Mouse (Mus musculus): ENCODE results near the gene Vmn1r185. TPM values are rescaled to one million over a fixed set of nuclear protein-coding genes. Genes with fewer than 3 reads are reported as not detected.
"Not testable (repeated sequence)": the region's sequence is repeated elsewhere in the genome, so short reads cannot be mapped to it uniquely, and the experiment has no call there.

Gene Vmn1r185
- not detected in 2 replicates for polyA plus RNA-seq (2014; fragmentation: Nextera tagmentation; extraction: Ambion mirVana)

DNA sequence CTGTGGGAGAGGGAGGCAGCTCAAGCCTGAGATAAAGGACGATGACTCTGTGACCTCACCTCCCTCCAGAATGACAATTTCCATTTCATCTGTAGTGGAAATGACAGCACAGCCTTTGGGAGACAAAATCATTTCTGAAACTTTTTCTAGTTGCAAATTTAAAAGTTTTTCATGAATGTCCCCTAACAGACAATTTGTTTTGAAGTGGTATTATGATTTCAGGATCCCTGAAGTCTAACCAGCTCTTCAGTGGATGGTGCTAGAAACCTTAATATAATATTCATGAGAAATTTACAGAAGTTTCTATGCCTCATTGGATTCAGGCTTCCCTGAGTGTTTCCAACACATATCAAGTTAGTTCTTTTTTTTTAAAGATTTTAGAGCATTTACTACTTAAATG is at the start of gene Vmn1r185:
Gene Vmn1r185, minus strand, starts transcription at position 101 of the 400 bp plus-strand sequence.
- not testable (repeated sequence) for H3K4me2 ChIP-seq (replicated peaks); H3K9ac ChIP-seq; H3K9me3 ChIP-seq (ENCODE audit: control insufficient read depth, low read length); H3K4me3 ChIP-seq (replicated peaks; ENCODE audit: low read length); H3K27ac ChIP-seq; H3K36me3 ChIP-seq (replicated peaks; ENCODE audit: control insufficient read depth, insufficient read depth); DNase-seq (ENCODE audit: low spot score); H3K4me1 ChIP-seq (replicated peaks; ENCODE audit: control insufficient read depth, insufficient read depth, low read length); H3K27me3 ChIP-seq (ENCODE audit: control insufficient read depth, insufficient read depth, low read length); ATAC-seq (ENCODE audit: low FRiP score)
- WGBS = 76% methylated on average over 1 of the region's 1 CpGs

DNA sequence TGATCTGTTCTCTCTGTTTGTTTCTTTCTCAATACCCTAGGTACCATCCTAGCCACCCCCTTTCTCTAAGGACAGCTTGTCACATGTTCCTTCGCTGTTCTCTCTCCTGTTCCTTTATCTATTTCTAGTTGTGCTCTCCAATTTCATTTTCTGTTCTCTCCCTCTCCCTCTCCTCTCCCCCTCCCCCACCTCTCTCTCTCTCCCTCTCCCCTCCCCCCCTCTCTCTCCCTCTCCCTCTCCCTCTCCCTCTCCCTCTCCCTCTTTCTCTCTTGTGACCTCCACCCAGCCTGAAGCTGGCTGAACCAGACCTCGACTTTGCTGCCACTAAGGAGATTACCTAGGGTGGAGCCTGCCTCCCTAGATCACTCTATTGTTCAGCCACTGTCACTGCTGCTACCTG is 49.2 kb upstream of the Vmn1r185 start:
- not testable (repeated sequence) for H3K36me3 ChIP-seq (replicated peaks; ENCODE audit: control insufficient read depth, insufficient read depth); H3K9ac ChIP-seq; ATAC-seq (ENCODE audit: low FRiP score); H3K4me3 ChIP-seq (replicated peaks; ENCODE audit: low read length); H3K4me2 ChIP-seq (replicated peaks); DNase-seq (ENCODE audit: low spot score); H3K27me3 ChIP-seq (ENCODE audit: control insufficient read depth, insufficient read depth, low read length); H3K9me3 ChIP-seq (ENCODE audit: control insufficient read depth, low read length); H3K4me1 ChIP-seq (replicated peaks; ENCODE audit: control insufficient read depth, insufficient read depth, low read length); H3K27ac ChIP-seq
- WGBS = 27% methylated on average over 2 of the region's 2 CpGs

DNA sequence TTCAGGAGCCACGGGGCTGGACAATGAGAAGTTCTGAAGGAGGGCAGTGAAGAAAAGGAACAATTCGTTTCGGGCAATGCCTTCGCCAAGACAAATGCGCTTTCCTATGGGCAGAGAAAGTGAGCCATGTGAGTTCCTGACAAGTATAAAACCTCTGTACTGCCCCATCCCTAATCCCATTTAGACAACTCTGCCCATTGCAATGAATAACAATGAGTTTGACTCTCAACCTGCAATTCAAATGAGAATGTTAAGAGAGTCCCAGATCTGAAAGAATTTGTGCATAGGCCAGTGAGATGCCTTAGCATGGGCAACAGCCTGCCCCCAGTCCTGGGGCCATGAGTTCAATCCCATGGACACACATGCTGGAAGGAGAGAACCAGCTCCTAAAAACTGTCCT is 47.7 kb upstream of the Vmn1r185 start:
- Histone ChIP-seq H3K4me2 (replicated peaks) (no peak overlapping the region), H3K9me3 (ENCODE audit: control insufficient read depth, low read length) (0 out of 2 replicates have a peak, but pooled peaks cover 4% of the 10 kb centered on the region), H3K36me3 (replicated peaks; ENCODE audit: control insufficient read depth, insufficient read depth) (no peaks in the 10 kb centered on the region), H3K9ac (no peak overlapping the region), H3K4me1 (replicated peaks; ENCODE audit: control insufficient read depth, insufficient read depth, low read length) (no peaks in the 10 kb centered on the region), H3K27me3 (ENCODE audit: control insufficient read depth, insufficient read depth, low read length) (no peaks in the 10 kb centered on the region), H3K4me3 (replicated peaks; ENCODE audit: low read length) (no peak overlapping the region), H3K27ac (no peak overlapping the region)
- 75% methylated on average over 5 of the region's 5 CpGs for WGBS
- ATAC-seq (ENCODE audit: low FRiP score) (no peak), DNase-seq (ENCODE audit: low spot score) (no peak)

DNA sequence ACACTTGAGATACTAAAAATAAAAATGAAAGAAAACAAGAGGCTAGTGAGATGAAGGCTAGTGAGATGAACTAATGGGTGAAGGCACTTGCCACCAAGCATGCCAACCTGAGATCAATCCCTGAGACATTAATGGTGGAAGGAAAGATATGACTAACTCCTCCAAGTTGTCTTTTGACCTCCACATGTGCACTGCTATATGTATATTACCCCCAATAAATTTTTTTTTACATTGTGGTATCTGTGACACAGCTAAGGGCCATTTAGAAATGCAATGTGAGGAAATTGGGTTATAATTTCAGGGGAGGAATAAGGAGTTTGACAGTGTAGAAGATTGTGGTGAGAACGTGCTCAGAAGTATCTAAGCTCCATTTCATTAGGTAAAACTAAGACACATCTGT is 28.5 kb downstream of the Vmn1r185 start:
- Histone ChIP-seq H3K9ac (no peak overlapping the region), H3K4me3 (replicated peaks; ENCODE audit: low read length) (no peak overlapping the region), H3K4me1 (replicated peaks; ENCODE audit: control insufficient read depth, insufficient read depth, low read length) (no peaks in the 10 kb centered on the region), H3K4me2 (replicated peaks) (no peak overlapping the region), H3K27me3 (ENCODE audit: control insufficient read depth, insufficient read depth, low read length) (no peaks in the 10 kb centered on the region), H3K9me3 (ENCODE audit: control insufficient read depth, low read length) (no peaks in the 10 kb centered on the region), H3K36me3 (replicated peaks; ENCODE audit: control insufficient read depth, insufficient read depth) (no peaks in the 10 kb centered on the region), H3K27ac (no peak overlapping the region)
- no peak for ATAC-seq (ENCODE audit: low FRiP score)
- 86% methylated on average over 1 of the region's 1 CpGs for WGBS
- DNase-seq (ENCODE audit: low spot score) = no peak

DNA sequence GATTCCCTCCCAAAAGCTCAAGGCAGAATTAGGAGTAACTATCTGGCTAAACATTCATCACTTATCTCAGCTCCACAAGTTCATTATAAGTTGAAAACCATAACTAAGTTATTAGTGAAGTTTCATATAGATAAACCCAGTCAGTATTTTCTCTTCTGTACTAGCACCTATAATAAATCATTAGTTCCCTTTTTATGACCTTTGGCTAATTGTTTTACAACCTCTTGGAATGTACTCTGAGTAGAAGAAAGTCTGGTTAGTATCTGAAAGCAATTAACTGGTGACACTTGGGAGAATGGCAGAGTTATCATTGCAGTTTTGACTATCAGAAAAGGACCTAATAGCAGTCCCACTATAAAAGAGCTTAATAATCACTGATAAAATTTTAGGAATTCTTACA is 29.2 kb downstream of the Vmn1r185 start:
- H3K9ac ChIP-seq = no peak overlapping the region
- ATAC-seq (ENCODE audit: low FRiP score) = no peak
- DNase-seq (ENCODE audit: low spot score) = no peak
- H3K9me3 ChIP-seq (ENCODE audit: control insufficient read depth, low read length) = no peaks in the 10 kb centered on the region
- no peaks in the 10 kb centered on the region for H3K27me3 ChIP-seq (ENCODE audit: control insufficient read depth, insufficient read depth, low read length)
- H3K36me3 ChIP-seq (replicated peaks; ENCODE audit: control insufficient read depth, insufficient read depth) = no peaks in the 10 kb centered on the region
- H3K4me1 ChIP-seq (replicated peaks; ENCODE audit: control insufficient read depth, insufficient read depth, low read length) = no peaks in the 10 kb centered on the region
- no peak overlapping the region for H3K27ac ChIP-seq
- H3K4me3 ChIP-seq (replicated peaks; ENCODE audit: low read length) = no peak overlapping the region
- no peak overlapping the region for H3K4me2 ChIP-seq (replicated peaks)

Other genes starting within 250 kb of the Vmn1r185 start
- gene Nlrp9c, start 214.8 kb downstream of the Vmn1r185 start, polyA plus RNA-seq (2014; fragmentation: Nextera tagmentation; extraction: Ambion mirVana) = not detected in 2 replicates
- gene Nlrp4a, start 183.4 kb downstream of the Vmn1r185 start, polyA plus RNA-seq (2014; fragmentation: Nextera tagmentation; extraction: Ambion mirVana) = not detected in 2 replicates
- gene Nlrp9a, start 83.4 kb downstream of the Vmn1r185 start, polyA plus RNA-seq (2014; fragmentation: Nextera tagmentation; extraction: Ambion mirVana) = not detected in 2 replicates
- gene Cyp2b23, start 68.0 kb upstream of the Vmn1r185 start, polyA plus RNA-seq (2014; fragmentation: Nextera tagmentation; extraction: Ambion mirVana) = not detected in 2 replicates
- gene Cyp2b19, start 138.7 kb upstream of the Vmn1r185 start, polyA plus RNA-seq (2014; fragmentation: Nextera tagmentation; extraction: Ambion mirVana) = 0.56 and 0.77 TPM in 2 replicates
- not detected in 2 replicates for gene Cyp2g1, start 190.4 kb upstream of the Vmn1r185 start, polyA plus RNA-seq (2014; fragmentation: Nextera tagmentation; extraction: Ambion mirVana)
- gene Cyp2a5, start 216.8 kb upstream of the Vmn1r185 start, polyA plus RNA-seq (2014; fragmentation: Nextera tagmentation; extraction: Ambion mirVana) = 1.3 TPM in 2 replicates

Data from hindbrain, embryonic 14.5 days (tissue).